Mouse (Mus musculus) embryonic facial prominence, embryonic 11.5 days (tissue): ENCODE data around the gene Pmepa1. TPM values are rescaled to one million over a fixed set of nuclear protein-coding genes. Genes with fewer than 3 reads are reported as not detected.

Source experiments
- ATAC-seq: fragments of 200-750 bp; cut with Nextera tagmentation; replicated peaks from 2 replicates; pipeline ENCODE4 v1.8.0; 2017; ENCODE audit warnings: low read depth; ENCODE audit not compliant: insufficient number of reproducible peaks, low FRiP score, low TSS enrichment
- DNase-seq: peaks from one replicate; pipeline ENCODE4 v3.0.0-alpha.2; 2015; ENCODE audit warnings: low spot score
- H3K27ac ChIP-seq: fragments of 300-500 bp; sonication (generic); replicated peaks from 2 replicates; pipeline ENCODE4 v1.5.1; 2014; ENCODE audit warnings: mild to moderate bottlenecking, low read depth, low read length, control low read depth
- H3K27me3 ChIP-seq: fragments of 300-500 bp; sonication (generic); 2 replicates; pipeline ENCODE4 v1.6.1; 2014; ENCODE audit warnings: mild to moderate bottlenecking, low read length, moderate library complexity, mixed read lengths; ENCODE audit not compliant: control insufficient read depth, insufficient read depth
- H3K36me3 ChIP-seq: fragments of 300-500 bp; sonication (generic); replicated peaks from 2 replicates; pipeline ENCODE4 v1.6.1; 2014; ENCODE audit warnings: low read depth, mild to moderate bottlenecking, low read length, moderate library complexity, mixed read lengths; ENCODE audit not compliant: control insufficient read depth, insufficient read depth
- H3K4me1 ChIP-seq: fragments of 300-500 bp; sonication (generic); 2 replicates; pipeline ENCODE4 v1.6.1; 2014; ENCODE audit warnings: low read length, mixed read lengths; ENCODE audit not compliant: control insufficient read depth, insufficient read depth
- H3K4me2 ChIP-seq: fragments of 300-500 bp; sonication (generic); 2 replicates; pipeline ENCODE4 v1.6.1; 2014; ENCODE audit warnings: low read depth, mild to moderate bottlenecking, control low read depth, low read length, moderate library complexity
- H3K4me3 ChIP-seq: fragments of 300-500 bp; sonication (generic); 2 replicates; pipeline ENCODE4 v1.5.1; 2014; ENCODE audit warnings: low read depth, low read length, control low read depth
- H3K9ac ChIP-seq: fragments of 300-500 bp; sonication (generic); replicated peaks from 2 replicates; pipeline ENCODE4 v1.6.1; 2014; ENCODE audit warnings: mild to moderate bottlenecking, control low read depth, low read length
- H3K9me3 ChIP-seq: fragments of 300-500 bp; sonication (generic); replicated peaks from 2 replicates; pipeline ENCODE4 v1.6.1; 2016; ENCODE audit warnings: mild to moderate bottlenecking, low read length, inconsistent platforms, mixed read lengths; ENCODE audit not compliant: control insufficient read depth
- WGBS: fragments of 180-500 bp; shearing (Covaris S2); extraction: QIAGEN DNeasy Blood & Tissue Kit; methylation state at CpG from one replicate; pipeline ENCODE4 v1.1.7; 2014; 5-methylcytosine and 5-hydroxymethylcytosine counted together
- polyA plus RNA-seq: library from polyadenylated mRNA; unstranded; fragments of >200 nt; fragmentation: Nextera tagmentation; extraction: Ambion mirVana; gene quantifications from 2 replicates; pipeline ENCODE4 v1.2.1, GENCODE M21; 2014

The Pmepa1 gene
- polyA plus RNA-seq, 1 experiment from 2014 or later, result 3.3 TPM

- no peak for DNase-seq
- Histone ChIP-seq H3K4me1 (no peaks in the 10 kb centered on the region), H3K4me2 (no peak overlapping the region), H3K4me3 (no peak overlapping the region), H3K36me3 (no peaks in the 10 kb centered on the region), H3K27me3 (no peaks in the 10 kb centered on the region), H3K9ac (no peak overlapping the region), H3K9me3 (no peaks in the 10 kb centered on the region), H3K27ac (no peak overlapping the region)
- no peak for ATAC-seq
- WGBS, result 90% methylated on average over 10 of the region's 10 CpGs
Observed at GRCm38 (mm10) chr2:173183311-173183710, 93.0 kb downstream of the Pmepa1 start.

GRCm38 (mm10) chr2:173182796-173183195 lies 93.5 kb downstream of the Pmepa1 start:
- H3K9me3 ChIP-seq, result no peaks in the 10 kb centered on the region
- DNase-seq, result no peak

GRCm38 (mm10) chr2:173181901-173182300 lies 94.4 kb downstream of the Pmepa1 start:
- Histone ChIP-seq H3K27ac (no peak overlapping the region), H3K27me3 (no peaks in the 10 kb centered on the region), H3K36me3 (no peaks in the 10 kb centered on the region), H3K9me3 (no peaks in the 10 kb centered on the region), H3K9ac (no peak overlapping the region), H3K4me3 (no peak overlapping the region), H3K4me2 (no peak overlapping the region), H3K4me1 (no peaks in the 10 kb centered on the region)
- DNase-seq, result no peak
- no peak for ATAC-seq
- WGBS, result 86% methylated on average over 7 of the region's 7 CpGs

More at GRCm38 (mm10) chr2:173182796-173183195, 93.5 kb downstream of the Pmepa1 start:
- no peak overlapping the region for H3K9ac ChIP-seq
- no peaks in the 10 kb centered on the region for H3K4me1 ChIP-seq
- H3K27ac ChIP-seq, result no peak overlapping the region
- WGBS, result 77% methylated on average over 7 of the region's 7 CpGs
- no peak overlapping the region for H3K4me2 ChIP-seq
- no peak overlapping the region for H3K4me3 ChIP-seq
- no peaks in the 10 kb centered on the region for H3K27me3 ChIP-seq
- ATAC-seq, result no peak
- no peaks in the 10 kb centered on the region for H3K36me3 ChIP-seq

GRCm38 (mm10) chr2:173181486-173181885 lies 94.8 kb downstream of the Pmepa1 start:
- ATAC-seq (no peak), DNase-seq (no peak)
- Histone ChIP-seq H3K27me3 (no peaks in the 10 kb centered on the region), H3K4me1 (no peaks in the 10 kb centered on the region), H3K9ac (no peak overlapping the region), H3K27ac (no peak overlapping the region), H3K36me3 (no peaks in the 10 kb centered on the region), H3K4me3 (no peak overlapping the region), H3K9me3 (no peaks in the 10 kb centered on the region), H3K4me2 (no peak overlapping the region)
- whole genome bisulfite sequencing, result 65% methylated on average over 4 of the region's 5 CpGs

- Histone ChIP-seq H3K4me2 (no peak overlapping the region), H3K27ac (no peak overlapping the region), H3K9ac (no peak overlapping the region), H3K9me3 (no peaks in the 10 kb centered on the region), H3K4me1 (no peaks in the 10 kb centered on the region), H3K4me3 (no peak overlapping the region), H3K36me3 (no peaks in the 10 kb centered on the region), H3K27me3 (no peaks in the 10 kb centered on the region)
- DNase-seq, result no peak
- 73% methylated on average over 11 of the region's 11 CpGs for WGBS
- ATAC-seq, result no peak
Observed at GRCm38 (mm10) chr2:173180721-173181388, 95.5 kb downstream of the Pmepa1 start.

- Histone ChIP-seq H3K4me2 (no peak overlapping the region), H3K9me3 (no peaks in the 10 kb centered on the region), H3K27me3 (no peaks in the 10 kb centered on the region), H3K9ac (no peak overlapping the region), H3K4me1 (no peaks in the 10 kb centered on the region), H3K36me3 (no peaks in the 10 kb centered on the region), H3K27ac (no peak overlapping the region), H3K4me3 (no peak overlapping the region)
- DNase-seq (no peak), ATAC-seq (no peak)
- WGBS, result 78% methylated on average over 4 of the region's 4 CpGs
Observed at GRCm38 (mm10) chr2:173180026-173180425, 96.3 kb downstream of the Pmepa1 start.

- no peaks in the 10 kb centered on the region for H3K27me3 ChIP-seq
- H3K4me3 ChIP-seq, result no peak overlapping the region
- H3K4me1 ChIP-seq, result no peaks in the 10 kb centered on the region
- ATAC-seq (no peak), DNase-seq (no peak)
- H3K36me3 ChIP-seq, result no peaks in the 10 kb centered on the region
- H3K4me2 ChIP-seq, result no peak overlapping the region
- no peak overlapping the region for H3K9ac ChIP-seq
- H3K9me3 ChIP-seq, result no peaks in the 10 kb centered on the region
- no peak overlapping the region for H3K27ac ChIP-seq
- 86% methylated on average over 7 of the region's 7 CpGs for WGBS
Observed at GRCm38 (mm10) chr2:173179046-173179445, 97.3 kb downstream of the Pmepa1 start.

- 87% methylated on average over 8 of the region's 8 CpGs for WGBS
- no peak overlapping the region for H3K9ac ChIP-seq
- no peak for DNase-seq
- H3K9me3 ChIP-seq, result no peaks in the 10 kb centered on the region
- H3K36me3 ChIP-seq, result no peaks in the 10 kb centered on the region
- no peak overlapping the region for H3K4me3 ChIP-seq
- H3K4me2 ChIP-seq, result no peak overlapping the region
- ATAC-seq, result no peak
- H3K27ac ChIP-seq, result no peak overlapping the region
- peaks cover 3% of the 10 kb centered on the region for H3K4me1 ChIP-seq
- H3K27me3 ChIP-seq, result no peaks in the 10 kb centered on the region
Observed at GRCm38 (mm10) chr2:173177951-173178350, 98.4 kb downstream of the Pmepa1 start.
